Mouse (Mus musculus) lung, embryonic 14.5 days (tissue): ENCODE measurements around the gene Klf3. TPM values are rescaled to one million over a fixed set of nuclear protein-coding genes. Genes with fewer than 3 reads are reported as not detected.

Experiments used
- ATAC-seq: fragments of 200-750 bp; cut with Nextera tagmentation; 2 replicates; pipeline ENCODE4 v1.8.0; 2017; ENCODE audit warnings: mild to moderate bottlenecking, moderate TSS enrichment, moderate library complexity; ENCODE audit not compliant: insufficient read depth
- DNase-seq: peaks from one replicate; pipeline ENCODE4 v3.0.0-alpha.2; 2015
- H3K27ac ChIP-seq: fragments of 300-500 bp; sonication (generic); 2 replicates; pipeline ENCODE4 v1.5.1; 2014; ENCODE audit warnings: low read depth, mild to moderate bottlenecking, moderate library complexity
- H3K27me3 ChIP-seq: fragments of 300-500 bp; sonication (generic); 2 replicates; pipeline ENCODE4 v1.6.1; 2014; ENCODE audit warnings: low read length, control low read depth; ENCODE audit not compliant: insufficient read depth
- H3K36me3 ChIP-seq: fragments of 300-500 bp; sonication (generic); 2 replicates; pipeline ENCODE4 v1.6.1; 2014; ENCODE audit warnings: control low read depth; ENCODE audit not compliant: insufficient read depth
- H3K4me1 ChIP-seq: fragments of 300-500 bp; sonication (generic); 2 replicates; pipeline ENCODE4 v1.6.1; 2014; ENCODE audit warnings: antibody characterized with exemption, control low read depth; ENCODE audit not compliant: insufficient read depth
- H3K4me2 ChIP-seq: fragments of 300-500 bp; sonication (generic); 2 replicates; pipeline ENCODE4 v1.6.1; 2014; ENCODE audit warnings: mild to moderate bottlenecking
- H3K4me3 ChIP-seq: fragments of 300-500 bp; sonication (generic); 2 replicates; pipeline ENCODE4 v1.5.1; 2014; ENCODE audit warnings: low read depth, low read length
- H3K9ac ChIP-seq: fragments of 300-500 bp; sonication (generic); 2 replicates; pipeline ENCODE4 v1.6.1; 2014
- H3K9me3 ChIP-seq: fragments of 300-500 bp; sonication (generic); 2 replicates; pipeline ENCODE4 v1.6.1; 2016; ENCODE audit warnings: low read depth, low read length, control low read depth
- CTCF ChIP-seq: IDR thresholded peaks from 2 replicates; pipeline ENCODE4 v1.5.1; 2016; ENCODE audit warnings: antibody characterized with exemption, low read depth
- WGBS: fragments of 180-500 bp; shearing (Covaris S2); extraction: QIAGEN DNeasy Blood & Tissue Kit; methylation state at CpG from one replicate; pipeline ENCODE4 v1.1.7; 2014; 5-methylcytosine and 5-hydroxymethylcytosine counted together
- polyA plus RNA-seq: library from polyadenylated mRNA; unstranded; fragments of >200 nt; fragmentation: Nextera tagmentation; extraction: Ambion mirVana; gene quantifications from 2 replicates; pipeline ENCODE4 v1.2.1, GENCODE M21; 2014

Gene Klf3
- polyA plus RNA-seq = 63.2 and 69.3 TPM in 2 replicates

DNA sequence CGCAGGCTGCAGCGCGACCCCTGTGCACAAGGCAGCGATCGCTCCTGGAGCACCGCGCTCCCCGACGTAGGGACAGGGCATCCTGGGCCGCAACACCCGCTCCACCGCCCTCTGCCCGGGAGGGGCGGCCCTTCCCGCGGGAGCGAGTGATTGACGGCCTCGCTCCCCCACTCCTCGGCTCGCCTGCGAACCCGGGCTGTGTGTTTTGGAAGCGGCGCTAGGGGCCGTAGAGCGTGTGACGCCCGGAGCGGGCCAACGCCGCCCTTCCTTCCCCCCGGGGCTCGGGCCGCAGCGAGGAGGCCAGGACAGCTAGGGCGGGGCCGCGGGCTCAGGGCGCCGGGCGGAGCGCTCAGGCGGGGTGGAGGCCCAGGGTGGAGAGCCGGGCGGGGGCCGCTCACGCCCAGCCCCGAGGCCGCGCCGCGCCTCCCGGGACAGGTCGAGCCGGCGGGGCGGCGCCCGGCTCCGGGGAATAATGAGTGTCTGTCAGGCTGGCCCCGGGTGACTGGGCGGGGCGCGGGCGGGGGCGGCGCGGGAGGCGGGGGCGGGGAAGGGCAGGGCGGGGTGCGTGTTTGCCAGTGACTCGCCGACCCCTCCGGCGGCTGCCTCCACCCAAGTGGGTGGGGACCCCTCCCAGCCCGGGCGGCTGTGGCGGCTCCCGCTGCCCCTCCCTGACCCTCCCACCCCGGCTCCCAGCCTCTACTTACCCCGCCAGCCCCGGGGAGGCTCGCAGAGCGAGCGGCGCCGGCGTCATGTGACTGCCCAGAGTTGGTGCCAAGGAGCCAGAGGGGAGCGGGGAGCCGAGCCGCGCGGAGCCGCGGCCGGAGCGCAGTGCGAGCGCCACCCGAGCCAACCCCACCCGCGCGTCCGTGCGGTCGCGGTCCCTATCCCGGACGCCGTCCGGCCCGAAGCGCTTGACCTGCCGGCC, at the start of gene Klf3:
Gene Klf3, plus strand, starts transcription at position 594 of the 925 bp plus-strand sequence.
- Histone ChIP-seq H3K4me2 (peak within 1 kb of the TSS; percentile 70), H3K27ac (peak within 1 kb of the TSS; percentile 99), H3K9ac (peak within 1 kb of the TSS; percentile 94), H3K9me3 (peaks cover 5% of the 10 kb centered on the region; the same call in 1 of the 2 replicates), H3K27me3 (no peaks in the 10 kb centered on the region), H3K4me3 (peak within 1 kb of the TSS; percentile 82), H3K36me3 (no peaks in the 10 kb centered on the region), H3K4me1 (peaks cover 12% of the 10 kb centered on the region)
- peak; percentile 96 for ATAC-seq
- TF ChIP-seq CTCF = peak; percentile 10; the same call in 1 of the 2 replicates
- peak; percentile 96 for DNase-seq
- WGBS = under 1% methylated on average over 104 of the region's 116 CpGs

DNA sequence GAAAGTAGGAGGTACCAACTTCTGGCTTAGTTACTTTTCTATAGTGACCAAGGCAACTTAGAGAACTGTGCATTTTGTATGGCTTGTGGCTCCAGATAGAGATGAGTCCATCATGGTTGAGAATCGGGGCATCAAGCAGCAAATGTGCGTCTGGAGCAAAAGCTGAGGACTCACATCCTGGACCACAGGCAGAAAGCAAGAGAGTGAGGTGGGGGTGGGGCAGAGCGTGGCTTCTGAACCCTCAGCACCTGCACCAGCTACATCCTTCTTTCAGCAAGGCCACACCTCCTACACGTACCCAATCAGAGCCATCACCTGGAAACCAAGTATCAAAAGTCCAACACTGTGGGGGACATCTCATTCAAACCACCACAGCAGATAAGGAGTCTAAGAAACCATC, 40.9 kb upstream of the Klf3 start:
- H3K4me3 ChIP-seq = no peak overlapping the region
- ATAC-seq = no peak
- 79% methylated on average over 4 of the region's 4 CpGs for WGBS

DNA sequence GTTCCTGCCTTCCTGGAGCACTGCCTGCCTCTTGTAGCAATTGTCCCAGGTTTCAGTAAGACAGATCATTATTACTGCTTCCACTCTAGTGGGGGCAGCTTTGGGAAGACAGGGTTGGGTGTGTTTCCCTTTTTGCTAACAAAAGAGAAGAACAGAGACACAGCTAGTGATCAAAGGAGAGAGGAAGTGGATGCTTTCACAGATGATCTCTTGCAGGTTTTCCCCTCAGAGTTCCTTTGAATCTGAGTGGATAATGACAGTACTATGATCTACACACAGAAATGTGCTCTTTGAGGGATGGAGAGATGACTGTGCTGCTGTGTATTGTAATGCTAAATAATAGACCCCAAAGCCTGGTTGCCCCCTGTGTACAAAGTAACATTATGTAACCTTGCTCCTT, 38.7 kb upstream of the Klf3 start:
- no peak for DNase-seq
- peaks cover 5% of the 10 kb centered on the region for H3K9me3 ChIP-seq
- TF ChIP-seq CTCF = no peak
- H3K4me1 ChIP-seq = no peaks in the 10 kb centered on the region
- no peaks in the 10 kb centered on the region for H3K36me3 ChIP-seq
- no peak overlapping the region for H3K9ac ChIP-seq
- no peaks in the 10 kb centered on the region for H3K27me3 ChIP-seq
- no peak overlapping the region for H3K4me2 ChIP-seq
- H3K4me3 ChIP-seq = no peak overlapping the region
- no peak for ATAC-seq
- H3K27ac ChIP-seq = no peak overlapping the region

More for the DNA sequence above, 40.9 kb upstream of the Klf3 start:
- Histone ChIP-seq H3K27me3 (no peaks in the 10 kb centered on the region), H3K9me3 (no peaks in the 10 kb centered on the region), H3K36me3 (no peaks in the 10 kb centered on the region), H3K9ac (no peak overlapping the region), H3K4me2 (no peak overlapping the region), H3K4me1 (no peaks in the 10 kb centered on the region), H3K27ac (no peak overlapping the region)
- TF ChIP-seq CTCF = no peak
- DNase-seq = no peak

DNA sequence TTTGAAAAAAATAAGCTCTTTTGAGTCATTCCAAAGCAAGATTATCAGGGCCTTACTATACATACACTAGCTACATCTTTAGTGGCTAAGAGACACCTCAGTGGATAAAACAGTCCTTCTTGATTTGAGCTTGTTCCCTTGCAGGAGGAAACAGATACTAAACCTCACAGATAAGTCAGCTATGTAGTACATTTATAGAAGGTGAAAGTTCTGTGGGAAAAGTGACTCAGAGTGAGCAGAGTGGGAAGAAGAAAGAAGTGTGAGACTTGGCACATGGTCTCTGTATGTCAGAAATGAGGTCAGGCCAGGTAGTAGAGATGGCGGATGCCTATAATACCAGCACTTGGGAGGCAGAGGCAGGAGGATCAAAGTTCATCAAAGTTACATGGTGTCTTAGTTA, 37.4 kb upstream of the Klf3 start:
- no peaks in the 10 kb centered on the region for H3K27me3 ChIP-seq
- 91% methylated on average over 1 of the region's 1 CpGs for WGBS
- peaks cover 5% of the 10 kb centered on the region for H3K9me3 ChIP-seq
- H3K9ac ChIP-seq = no peak overlapping the region
- no peak for DNase-seq
- H3K27ac ChIP-seq = no peak overlapping the region
- no peaks in the 10 kb centered on the region for H3K4me1 ChIP-seq
- no peak overlapping the region for H3K4me3 ChIP-seq
- no peak for TF ChIP-seq CTCF
- ATAC-seq = no peak
- no peaks in the 10 kb centered on the region for H3K36me3 ChIP-seq
- no peak overlapping the region for H3K4me2 ChIP-seq

DNA sequence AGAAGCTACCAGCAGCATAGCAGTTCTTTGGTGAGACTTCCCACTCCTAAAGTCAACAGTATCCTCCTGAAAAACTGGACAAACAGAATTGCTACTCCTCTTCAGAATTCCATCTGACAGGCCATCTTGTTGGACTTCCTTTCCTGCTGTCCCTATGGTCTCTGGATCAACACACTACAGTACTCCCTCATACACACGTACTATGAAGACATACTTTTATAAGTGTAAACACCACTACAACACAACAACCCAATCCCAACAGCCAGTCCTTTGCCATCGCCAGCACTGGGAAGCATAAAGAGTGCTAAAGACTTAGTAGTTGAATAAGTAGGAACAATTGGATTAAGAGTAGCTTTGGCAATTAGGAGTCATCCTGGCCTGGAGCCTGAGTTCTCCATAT, 36.6 kb upstream of the Klf3 start:
- 91% methylated on average over 2 of the region's 2 CpGs for WGBS
- ATAC-seq = no peak
- Histone ChIP-seq H3K4me2 (no peak overlapping the region), H3K27ac (no peak overlapping the region), H3K4me1 (no peaks in the 10 kb centered on the region), H3K9me3 (peaks cover 5% of the 10 kb centered on the region), H3K27me3 (no peaks in the 10 kb centered on the region), H3K4me3 (no peak overlapping the region), H3K36me3 (no peaks in the 10 kb centered on the region), H3K9ac (no peak overlapping the region)
- no peak for TF ChIP-seq CTCF
- DNase-seq = no peak

DNA sequence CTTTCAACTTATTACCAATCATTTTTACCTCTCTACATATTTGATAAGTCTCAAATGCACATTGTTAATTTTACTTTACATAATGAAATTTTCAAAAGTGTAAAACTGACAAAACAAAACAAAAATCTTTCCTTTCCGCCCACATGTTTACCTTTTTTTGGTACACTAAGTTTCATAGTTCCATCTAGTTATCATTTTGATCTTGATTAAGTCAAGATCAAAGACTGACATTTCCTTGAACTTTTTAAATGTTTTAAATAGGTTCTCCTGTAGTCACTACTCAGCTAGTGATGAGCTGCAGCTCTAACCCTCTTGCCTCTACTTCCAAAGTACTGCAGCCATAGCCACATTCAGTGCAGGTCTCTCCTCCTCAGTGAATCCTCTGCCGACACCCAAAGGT, 31.6 kb upstream of the Klf3 start:
- DNase-seq = no peak
- H3K9ac ChIP-seq = no peak overlapping the region
- no peak for TF ChIP-seq CTCF
- no peaks in the 10 kb centered on the region for H3K4me1 ChIP-seq
- H3K4me3 ChIP-seq = no peak overlapping the region
- H3K9me3 ChIP-seq = peaks cover 5% of the 10 kb centered on the region
- no peaks in the 10 kb centered on the region for H3K27me3 ChIP-seq
- WGBS = 82% methylated on average over 2 of the region's 2 CpGs
- H3K36me3 ChIP-seq = no peaks in the 10 kb centered on the region
- H3K27ac ChIP-seq = no peak overlapping the region
- no peak overlapping the region for H3K4me2 ChIP-seq
- no peak for ATAC-seq

DNA sequence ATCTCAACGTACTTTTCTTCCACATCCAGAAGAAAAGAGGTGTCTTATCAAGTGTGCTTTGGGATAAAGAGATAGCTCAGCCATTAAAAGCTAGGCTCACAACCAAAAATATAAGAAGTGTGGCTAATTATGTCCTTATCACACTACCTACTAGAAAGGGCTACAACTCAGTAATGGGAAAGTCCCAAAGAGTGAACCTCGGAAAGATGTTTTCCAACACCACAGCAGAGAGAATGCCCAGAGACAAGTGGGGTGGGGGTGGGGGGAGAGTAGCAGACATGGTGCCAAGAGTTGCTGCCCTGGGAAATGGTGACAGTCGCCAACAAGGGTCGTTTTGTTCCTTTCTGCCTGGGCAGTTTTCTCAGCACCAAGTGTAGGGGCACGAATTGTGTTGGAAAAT, 25.0 kb upstream of the Klf3 start:
- ATAC-seq = no peak
- no peak for DNase-seq
- 81% methylated on average over 5 of the region's 5 CpGs for WGBS

More for the DNA sequence above, 25.0 kb upstream of the Klf3 start:
- no peaks in the 10 kb centered on the region for H3K9me3 ChIP-seq
- no peak overlapping the region for H3K4me2 ChIP-seq
- H3K27me3 ChIP-seq = no peaks in the 10 kb centered on the region
- no peak overlapping the region for H3K4me3 ChIP-seq
- no peak overlapping the region for H3K9ac ChIP-seq
- no peaks in the 10 kb centered on the region for H3K36me3 ChIP-seq
- no peak for TF ChIP-seq CTCF
- no peaks in the 10 kb centered on the region for H3K4me1 ChIP-seq
- no peak overlapping the region for H3K27ac ChIP-seq
